Mouse (Mus musculus) left cerebral cortex, adult 2 months (tissue): ENCODE measurements at regions not wholly inside any gene's neighbourhood (a gene's known extent, or its start where the extent isn't known, plus 50 kb on each side); places are given as distances from the start of the nearest gene placed in this dataset.

Source experiments
- DNase-seq, 2 experiments: peaks; one replicate each; pipeline ENCODE4 v3.0.0; 2021 to 2022; ENCODE audit warnings: low spot score in 2 of 2, mixed read lengths in 1 of 2; ENCODE audit errors: extremely low spot score in 1 of 2
- H3K27ac ChIP-seq: fragments of 200-600 bp; 2 replicates; pipeline ENCODE4 v1.8.1; 2022
- H3K4me3 ChIP-seq: fragments of 200-600 bp; 2 replicates; pipeline ENCODE4 v1.8.1; 2022
- CTCF ChIP-seq: fragments of 200-600 bp; IDR thresholded peaks from 2 replicates; pipeline ENCODE4 v1.8.1; 2022; ENCODE audit warnings: antibody characterized with exemption, mild to moderate bottlenecking, moderate library complexity
- intact Hi-C: fragments of 180-260 bp; cut with DNase I; formaldehyde crosslinking; loops from one replicate; pipeline ENCODE4 v1.15.1; 2025

DNA sequence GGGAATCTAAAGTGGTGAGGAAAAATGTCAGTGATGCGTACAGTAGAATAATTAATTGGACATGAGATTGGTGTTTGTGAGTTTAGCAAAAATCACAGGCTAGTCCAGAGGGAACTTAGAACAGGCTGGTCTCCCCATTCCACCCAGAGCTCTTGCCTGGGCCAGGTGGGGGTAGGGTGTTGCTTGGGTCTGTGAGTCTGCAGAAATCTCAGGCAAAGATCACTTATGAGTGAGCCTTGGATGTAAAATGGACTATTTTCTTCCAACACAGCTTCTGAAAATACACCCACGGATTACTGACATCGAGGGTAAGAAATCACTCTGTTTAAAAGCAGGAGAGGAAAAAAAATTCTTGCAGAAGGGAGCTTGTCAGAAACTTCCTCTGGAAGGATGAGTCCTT is 159.1 kb downstream of the Diras2 start:
- no peak for TF ChIP-seq CTCF
- H3K27ac ChIP-seq, result no peak overlapping the region
- no peak for DNase-seq
- intact Hi-C loops, result no loop called here
- H3K4me3 ChIP-seq, result no peak overlapping the region

DNA sequence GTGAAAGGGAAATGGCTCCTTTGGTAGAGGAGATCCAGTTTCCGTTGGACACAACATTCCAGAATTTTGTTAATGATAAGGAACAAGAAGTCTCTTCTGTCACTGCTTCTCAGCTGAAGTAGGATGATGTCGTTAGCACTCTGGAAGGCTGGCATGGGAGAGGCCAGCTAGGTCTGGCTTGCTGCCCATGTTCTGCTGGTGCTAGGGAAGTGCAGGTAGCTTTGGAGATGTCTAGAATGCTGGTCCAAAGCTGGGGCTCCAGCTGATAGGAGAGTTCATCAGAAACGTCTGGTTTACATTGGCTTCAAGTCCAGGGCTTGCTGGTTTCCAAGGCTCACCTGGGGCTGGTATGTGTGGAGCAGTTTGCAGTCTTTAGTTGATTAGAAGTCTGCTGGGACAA is 156.3 kb downstream of the Diras2 start:
- no peak for DNase-seq
- Histone ChIP-seq H3K4me3 (no peak overlapping the region), H3K27ac (no peak overlapping the region)
- intact Hi-C loops, result no loop called here
- no peak for TF ChIP-seq CTCF

DNA sequence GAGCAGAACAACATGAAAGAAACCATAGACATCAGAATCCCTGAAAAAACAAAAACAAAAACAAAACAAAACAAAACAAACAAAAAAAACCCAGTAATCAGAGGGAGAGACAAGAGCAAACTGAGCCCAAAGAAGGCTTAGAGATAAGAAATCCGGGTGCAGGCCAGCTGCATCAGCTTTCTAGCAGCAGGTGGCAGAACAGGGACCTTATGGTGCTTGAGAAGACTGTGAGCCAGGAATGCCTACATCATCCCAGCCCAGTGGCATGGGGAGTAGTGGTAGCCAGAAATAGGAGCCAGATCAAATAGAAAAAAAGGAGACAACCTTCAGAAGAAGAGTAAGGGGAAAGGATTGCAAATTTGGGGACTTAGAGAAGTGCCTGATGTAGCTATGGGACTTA is 152.8 kb downstream of the Diras2 start:
- intact Hi-C loops, result no loop called here
- TF ChIP-seq CTCF, result no peak
- Histone ChIP-seq H3K27ac (no peak overlapping the region), H3K4me3 (no peak overlapping the region)
- DNase-seq, result no peak

DNA sequence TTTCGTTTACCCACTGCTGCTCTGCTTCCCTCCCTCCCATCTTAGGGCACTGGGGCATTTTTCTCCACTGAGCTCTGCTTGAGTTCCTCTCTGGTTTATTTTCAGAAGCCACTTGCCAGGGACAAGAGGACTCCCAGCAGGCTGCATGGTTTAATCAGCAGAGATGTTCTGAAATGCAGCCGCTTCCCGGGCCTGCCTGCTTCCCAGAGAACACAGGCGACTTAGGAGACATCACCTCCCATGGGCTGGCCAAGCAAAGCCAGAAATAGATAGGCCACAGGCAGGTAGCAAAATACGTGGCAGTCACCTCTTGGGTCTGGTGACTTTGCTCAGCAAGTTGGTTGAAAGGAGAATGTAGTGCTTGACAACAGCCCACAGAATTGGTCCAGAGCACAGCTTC is 141.8 kb downstream of the Diras2 start:
- no peak overlapping the region for H3K27ac ChIP-seq
- DNase-seq, result no peak
- intact Hi-C loops, result no loop called here

DNA sequence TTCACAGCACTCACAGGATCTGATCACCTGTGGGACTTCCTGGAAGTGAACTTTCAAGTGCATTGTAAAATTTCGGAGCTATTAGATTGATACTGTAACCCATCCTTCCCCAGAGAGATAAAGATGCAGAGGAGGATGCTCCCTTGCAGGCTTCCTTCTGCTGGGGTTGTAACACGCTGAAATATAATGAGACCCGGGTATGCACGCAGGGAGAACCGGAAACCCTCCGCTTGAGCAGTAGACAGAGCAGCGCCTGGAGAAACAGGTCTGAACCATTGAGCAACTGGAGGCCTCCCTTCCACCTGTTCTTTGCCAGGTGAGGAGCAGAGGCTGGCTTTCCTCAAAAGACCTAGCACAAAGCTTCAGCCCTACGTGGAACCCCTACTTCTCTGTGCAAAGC is 135.3 kb downstream of the Diras2 start:
- no peak for TF ChIP-seq CTCF
- intact Hi-C loops, result no loop called here
- DNase-seq, result no peak
- Histone ChIP-seq H3K27ac (no peak overlapping the region), H3K4me3 (no peak overlapping the region)

More for the DNA sequence above, 141.8 kb downstream of the Diras2 start:
- no peak for TF ChIP-seq CTCF
- no peak overlapping the region for H3K4me3 ChIP-seq

DNA sequence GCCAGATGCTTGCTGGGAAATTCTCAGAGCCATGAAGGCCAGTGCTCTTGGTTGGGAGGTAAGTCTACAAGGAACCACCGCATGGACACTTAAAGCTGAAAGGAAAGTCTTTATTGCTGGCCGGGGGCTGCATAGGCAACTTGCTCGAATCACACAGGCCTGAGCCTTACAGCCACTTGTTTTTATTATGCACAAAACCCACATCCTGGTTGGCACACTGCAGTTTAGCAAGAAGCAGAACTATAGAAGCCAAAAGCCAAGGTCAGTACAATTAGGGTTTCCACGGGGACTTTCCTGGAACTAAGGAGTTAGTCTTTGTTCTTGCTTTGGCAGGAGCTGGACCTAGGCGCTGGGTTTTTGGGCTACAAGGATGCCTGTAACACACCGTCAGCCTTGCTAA is 132.7 kb downstream of the Diras2 start:
- intact Hi-C loops, result no loop called here
- no peak for DNase-seq
- TF ChIP-seq CTCF, result no peak
- H3K4me3 ChIP-seq, result no peak overlapping the region
- H3K27ac ChIP-seq, result no peak overlapping the region

DNA sequence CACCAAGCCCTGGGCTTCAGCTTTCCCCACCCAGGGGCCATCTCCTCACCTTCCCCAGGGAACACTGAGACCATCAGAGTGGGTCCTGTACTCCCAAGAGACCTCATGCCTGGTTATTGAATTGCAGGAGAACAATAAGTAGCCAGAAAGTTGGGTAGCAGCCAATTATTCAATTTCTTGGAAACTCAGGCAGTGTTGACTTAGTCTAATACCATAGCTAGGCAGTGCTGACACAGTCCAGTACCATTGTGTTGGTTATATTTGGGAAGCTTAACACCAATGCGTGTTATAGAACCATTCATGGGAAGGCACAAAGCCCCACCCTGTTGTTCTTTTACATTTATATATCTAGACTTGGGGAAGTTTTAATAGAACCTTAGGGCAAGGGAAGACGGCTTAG is 131.9 kb downstream of the Diras2 start:
- no peak for TF ChIP-seq CTCF

DNA sequence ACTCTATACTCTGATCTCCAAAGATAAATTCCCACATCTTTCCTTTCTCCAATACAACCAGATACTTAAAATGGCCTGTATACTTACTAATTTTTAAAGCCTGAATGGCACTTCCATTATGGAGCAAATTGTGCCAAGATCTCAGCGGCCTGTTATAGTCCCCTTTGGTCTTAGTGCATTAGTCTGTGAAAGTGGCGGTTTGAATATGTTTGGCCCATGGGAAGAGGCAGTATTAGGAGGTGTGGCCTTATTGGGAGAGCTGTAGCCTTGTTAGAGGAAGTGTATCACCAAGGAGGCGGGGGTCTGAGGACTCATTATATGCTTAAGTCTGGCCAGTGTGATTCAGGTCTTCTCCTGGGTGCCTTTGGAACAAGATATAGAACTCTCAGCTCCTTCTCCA is 127.3 kb downstream of the Diras2 start:
- DNase-seq, result no peak
- Histone ChIP-seq H3K27ac (no peak overlapping the region), H3K4me3 (no peak overlapping the region)
- TF ChIP-seq CTCF, result no peak
- intact Hi-C loops, result no loop called here

More for the DNA sequence above, 131.9 kb downstream of the Diras2 start:
- DNase-seq, result no peak
- Histone ChIP-seq H3K4me3 (no peak overlapping the region), H3K27ac (no peak overlapping the region)
- intact Hi-C loops, result no loop called here

DNA sequence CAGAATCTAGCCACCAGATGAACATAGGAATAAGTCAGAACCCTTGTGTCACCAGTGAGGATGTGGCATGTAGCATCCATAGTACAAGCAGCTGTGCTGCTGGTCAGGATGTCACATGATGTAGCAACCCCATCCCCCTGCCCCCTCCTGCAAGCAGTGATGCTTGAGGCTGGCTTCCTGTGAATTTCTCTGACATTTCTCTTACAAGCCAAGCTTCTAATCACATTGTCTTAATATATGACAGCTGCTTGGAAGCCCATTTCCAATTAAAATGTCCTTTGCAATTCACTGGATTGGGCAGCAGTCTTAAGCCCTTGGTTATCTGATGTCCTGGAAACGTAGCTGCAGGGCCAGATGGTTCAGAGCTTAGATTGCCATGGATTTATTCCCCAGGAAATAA is 114.8 kb downstream of the Diras2 start:
- intact Hi-C loops, result no loop called here

DNA sequence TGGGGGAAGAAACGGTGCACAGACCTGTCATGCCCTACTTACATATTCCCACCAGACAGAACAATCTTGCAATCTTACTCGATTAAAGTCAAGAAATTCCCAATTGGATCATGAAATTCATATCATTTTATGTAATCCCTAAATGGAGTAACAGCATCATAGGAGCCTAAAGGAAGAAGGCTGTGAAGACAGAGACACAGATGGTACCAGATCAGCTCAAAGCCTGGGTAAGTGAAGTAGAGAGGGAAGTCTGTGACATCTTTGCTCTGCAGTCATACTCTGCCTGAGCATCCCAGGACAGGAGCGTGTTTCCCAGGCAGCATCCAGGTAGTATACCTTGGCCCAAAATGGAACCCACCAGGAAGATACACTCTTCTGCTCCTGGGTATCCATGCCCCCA is 108.6 kb downstream of the Diras2 start:
- no peak for TF ChIP-seq CTCF
- Histone ChIP-seq H3K27ac (peak overlapping the region; percentile 50; the same call in 1 of the 2 replicates), H3K4me3 (no peak overlapping the region)
- no peak for DNase-seq
- intact Hi-C loops, result no loop called here

More for the DNA sequence above, 114.8 kb downstream of the Diras2 start:
- DNase-seq, result no peak
- Histone ChIP-seq H3K27ac (no peak overlapping the region), H3K4me3 (no peak overlapping the region)
- TF ChIP-seq CTCF, result no peak

DNA sequence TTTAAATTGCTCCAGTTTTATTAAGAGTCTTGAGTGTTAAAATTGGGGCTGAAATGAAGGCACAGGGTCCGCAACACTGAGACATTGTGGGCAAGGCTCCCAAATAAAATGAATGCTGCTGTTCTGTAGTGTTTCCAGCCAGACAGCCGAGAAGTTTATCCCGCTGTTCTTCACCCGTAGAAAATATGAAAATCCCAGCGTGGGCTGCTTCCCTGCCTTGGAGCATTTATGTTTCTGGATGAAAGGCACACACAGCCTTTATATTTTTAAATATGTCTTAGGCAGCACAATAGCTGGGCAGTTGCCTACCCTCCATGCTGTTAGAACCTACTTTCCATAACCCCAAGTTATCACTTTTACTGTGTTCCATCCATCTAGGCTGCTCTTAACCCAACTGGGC is 102.6 kb downstream of the Diras2 start:
- DNase-seq, result no peak
- Histone ChIP-seq H3K27ac (no peak overlapping the region), H3K4me3 (no peak overlapping the region)
- no peak for TF ChIP-seq CTCF
- intact Hi-C loops, result no loop called here

DNA sequence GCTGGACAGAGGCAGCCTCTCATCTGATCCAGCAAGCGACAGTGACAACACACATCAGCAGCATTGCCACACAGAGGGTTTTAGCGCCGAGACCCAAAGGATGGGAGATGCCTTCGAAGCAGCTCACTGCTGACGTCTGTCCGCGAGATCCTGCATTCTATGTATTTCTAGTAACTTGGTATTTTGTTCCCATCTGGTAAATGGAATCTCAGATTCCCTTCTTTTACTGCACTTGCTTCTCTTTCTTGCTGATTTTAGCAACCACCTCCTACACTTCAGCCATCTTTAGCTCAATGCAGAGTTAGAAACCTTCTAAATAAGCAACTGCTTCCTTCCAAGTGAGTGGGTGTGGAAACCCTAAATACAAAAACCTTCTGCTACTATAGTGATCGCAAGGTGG is 94.3 kb downstream of the Diras2 start:
- intact Hi-C loops, result loop anchor here (1.0 to 2.0 kb wide), 2 partner anchors 9 to 162 kb away; no protein-coding TSS in a partner anchor
- no peak for TF ChIP-seq CTCF
- peak in 1 of 2 experiments; percentile 23 for DNase-seq
- Histone ChIP-seq H3K4me3 (no peak overlapping the region), H3K27ac (peak overlapping the region; percentile 80)

DNA sequence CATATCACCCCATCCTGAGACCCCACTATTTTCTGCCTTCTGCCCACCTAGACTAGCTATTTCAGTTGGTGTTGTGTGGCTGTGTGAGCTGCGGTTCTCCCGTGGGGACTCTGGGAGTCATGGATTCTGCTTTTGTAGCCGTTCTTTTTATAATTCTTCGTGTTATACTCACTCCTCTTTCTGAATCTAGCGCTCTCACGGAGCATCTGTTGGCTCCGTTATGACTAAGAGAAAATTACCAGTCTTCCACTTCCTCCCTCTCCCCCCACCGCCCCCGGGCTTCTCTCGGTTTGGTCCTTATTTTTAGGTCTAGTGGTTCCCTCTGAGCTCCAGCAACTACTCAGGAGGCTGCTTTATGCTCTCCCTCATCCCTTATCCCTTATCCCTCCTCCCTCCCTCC is 85.6 kb downstream of the Diras2 start:
- peak; percentile 58 to 67 for DNase-seq
- peak overlapping the region; percentile 7; the same call in 1 of the 2 replicates for H3K27ac ChIP-seq
- TF ChIP-seq CTCF, result no peak
- intact Hi-C loops, result loop anchor here (1.0 to 5.0 kb wide), 5 partner anchors 9 to 171 kb away; no protein-coding TSS in a partner anchor
- H3K4me3 ChIP-seq, result no peak overlapping the region

DNA sequence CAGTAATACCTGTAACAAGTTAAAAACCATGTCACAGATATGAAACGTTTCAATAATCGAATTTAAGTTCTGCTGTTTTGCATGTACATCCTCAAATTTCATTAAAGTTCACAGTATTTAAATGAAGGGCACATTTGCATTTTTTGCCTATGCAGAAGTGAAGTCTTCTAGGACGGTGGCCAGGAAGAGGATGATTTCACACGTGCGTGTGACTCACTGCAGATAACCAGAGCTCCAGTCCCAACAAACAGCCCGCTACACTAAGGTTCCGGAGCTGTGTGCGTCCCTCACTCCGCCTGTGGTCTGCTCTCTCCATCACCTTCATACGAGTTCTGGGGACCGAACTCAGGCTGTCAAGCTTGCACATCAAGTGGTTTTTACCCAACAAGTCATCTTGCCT is 82.2 kb downstream of the Diras2 start:
- intact Hi-C loops, result loop anchor here (5.0 kb wide), 1 partner anchor 102 kb away; no protein-coding TSS in a partner anchor
- no peak for DNase-seq
- no peak overlapping the region for H3K4me3 ChIP-seq
- H3K27ac ChIP-seq, result no peak overlapping the region
- no peak for TF ChIP-seq CTCF
